Mouse (Mus musculus): ENCODE measurements around the gene Fgfr2.
"Not testable (repeated sequence)": the region's sequence is repeated elsewhere in the genome, so short reads cannot be mapped to it uniquely, and the experiment has no call there.

The Fgfr2 gene

GRCm38 (mm10) chr7:130425991-130426390 lies 2697.2 kb downstream of the Fgfr2 start:
- no peak for DNase-seq (ENCODE audit: low spot score in 2 of 2)

DNA sequence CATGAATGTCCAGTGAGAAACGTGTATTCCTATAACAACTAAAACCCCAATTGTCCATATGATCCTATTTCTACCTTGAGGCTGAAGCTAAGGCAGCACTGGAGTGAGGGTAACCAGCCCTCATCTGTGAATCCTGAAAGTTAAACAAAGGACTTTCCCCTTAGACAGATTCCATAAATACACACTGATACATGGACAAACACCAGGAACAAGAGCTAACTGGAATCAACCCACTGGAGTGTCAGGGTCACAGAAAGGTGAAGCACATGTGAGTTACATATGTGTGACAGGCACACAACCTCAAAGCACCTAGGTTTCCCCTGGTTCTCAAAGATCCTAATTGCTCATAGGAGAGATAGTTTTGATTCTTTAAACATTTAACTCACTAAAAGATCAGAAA lies 2703.2 kb downstream of the Fgfr2 start:
- no peak for DNase-seq (ENCODE audit: low spot score in 2 of 2)

GRCm38 (mm10) chr7:130407622-130408021 lies 2715.5 kb downstream of the Fgfr2 start:
- DNase-seq (ENCODE audit: low spot score in 2 of 2): no peak

DNA sequence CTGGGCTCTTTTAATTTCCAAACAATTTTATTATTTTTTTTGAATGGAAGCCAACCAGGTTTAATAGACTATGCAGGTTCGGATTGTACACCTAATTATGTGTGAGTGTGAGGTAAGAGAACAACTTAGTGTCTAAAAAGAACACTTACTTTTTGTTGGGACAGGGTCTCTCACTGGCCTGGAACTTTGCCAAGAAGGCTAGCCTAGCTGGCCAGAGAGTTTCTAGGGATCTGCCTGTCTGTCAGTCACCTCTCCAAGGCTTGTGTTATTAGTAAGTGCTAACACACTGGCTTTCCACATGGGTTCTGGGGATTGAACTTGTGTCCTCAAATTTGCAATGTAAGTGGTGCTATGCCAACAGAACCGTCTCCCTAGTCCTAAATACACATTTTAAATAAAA lies 2719.8 kb downstream of the Fgfr2 start:
- DNase-seq (ENCODE audit: low spot score in 2 of 2): no peak

GRCm38 (mm10) chr7:130394697-130395096 lies 2728.5 kb downstream of the Fgfr2 start:
- DNase-seq (ENCODE audit: low spot score in 2 of 2): no peak

DNA sequence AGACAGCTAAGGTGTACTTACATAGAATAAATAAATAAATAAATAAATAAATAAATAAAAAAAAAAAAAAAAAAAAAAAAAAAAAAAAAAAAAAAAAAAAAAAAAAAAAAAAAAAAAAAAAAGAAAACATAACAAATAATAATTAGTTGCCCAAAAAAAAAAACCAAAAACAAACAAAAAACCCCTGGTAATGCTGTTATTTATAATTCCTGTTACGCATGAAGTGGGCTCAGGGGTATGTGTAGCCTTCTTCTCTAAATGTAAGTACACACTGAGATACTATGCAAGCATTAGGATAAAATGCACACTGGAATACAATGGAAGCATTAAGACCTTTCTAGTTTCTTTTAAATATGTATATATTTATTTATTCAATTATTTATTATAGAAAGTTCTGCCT lies 2733.1 kb downstream of the Fgfr2 start:
- DNase-seq (ENCODE audit: low spot score in 2 of 2): not testable (repeated sequence)

DNA sequence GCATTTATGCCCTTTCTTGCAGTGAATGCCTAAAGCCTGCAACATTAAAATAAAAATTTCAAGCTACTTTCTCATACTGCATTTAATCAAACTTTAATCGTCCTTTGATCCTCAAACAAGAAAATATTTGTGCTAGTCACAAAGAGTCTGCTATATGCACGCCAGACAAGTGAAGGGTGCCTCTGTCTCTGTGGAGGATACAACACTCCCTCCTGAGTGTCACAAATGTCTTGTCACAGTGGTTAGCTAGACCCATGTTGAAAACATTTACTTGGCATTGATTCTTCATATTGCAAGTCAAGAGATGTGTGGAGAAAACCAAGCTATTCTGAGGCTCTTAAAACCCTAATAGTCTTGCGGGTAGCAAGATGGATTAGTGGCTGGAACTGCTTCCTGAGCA lies 2736.8 kb downstream of the Fgfr2 start:
- no peak for DNase-seq (ENCODE audit: low spot score in 2 of 2)

DNA sequence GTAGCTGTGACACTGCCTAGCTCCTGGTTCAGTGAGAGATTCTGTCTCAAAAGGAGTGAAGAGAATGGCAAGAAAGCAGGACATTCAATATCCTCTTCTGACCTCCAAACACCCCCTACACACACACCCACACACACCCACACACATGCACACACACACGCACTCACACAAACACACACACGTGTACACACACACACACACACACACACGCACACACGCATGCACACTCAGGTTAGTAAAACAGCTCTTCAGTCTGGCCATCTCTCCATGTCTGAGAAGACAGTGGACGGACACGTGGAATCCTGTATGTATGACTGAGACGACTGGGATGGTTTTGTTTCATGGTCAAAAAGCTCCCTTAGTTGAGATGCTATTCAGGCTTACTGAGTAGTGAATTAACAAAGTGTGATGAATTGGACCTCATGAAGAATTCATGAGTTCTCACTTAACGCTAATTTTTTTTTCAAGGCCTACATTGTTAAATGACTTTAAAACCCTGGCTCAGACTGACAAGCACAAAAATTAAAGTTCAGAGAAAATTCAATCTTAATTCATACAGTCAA lies 2737.3 kb downstream of the Fgfr2 start:
- no peak for DNase-seq (ENCODE audit: low spot score in 2 of 2)

DNA sequence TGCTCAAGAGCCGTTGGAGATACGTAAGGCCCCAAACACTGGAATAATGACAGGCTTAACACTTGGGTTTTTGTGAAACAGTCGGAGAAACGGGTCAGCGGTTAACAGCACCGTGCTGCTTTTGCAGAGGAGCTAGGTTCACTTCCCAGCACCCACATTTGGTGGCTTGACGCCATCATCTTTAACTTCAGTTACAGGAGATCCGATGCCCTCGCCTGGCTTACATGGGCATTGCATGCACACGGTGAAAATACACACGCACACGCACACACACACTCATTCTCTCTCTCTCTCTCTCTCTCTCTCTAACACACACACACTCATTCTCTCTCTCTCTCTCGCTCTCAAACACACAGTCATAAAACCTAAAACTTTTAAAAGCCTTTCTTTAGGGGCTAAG lies 2741.0 kb downstream of the Fgfr2 start:
- DNase-seq (ENCODE audit: low spot score in 2 of 2): no peak

GRCm38 (mm10) chr7:130381387-130381951 lies 2741.7 kb downstream of the Fgfr2 start:
- no peak for DNase-seq (ENCODE audit: low spot score in 2 of 2)

DNA sequence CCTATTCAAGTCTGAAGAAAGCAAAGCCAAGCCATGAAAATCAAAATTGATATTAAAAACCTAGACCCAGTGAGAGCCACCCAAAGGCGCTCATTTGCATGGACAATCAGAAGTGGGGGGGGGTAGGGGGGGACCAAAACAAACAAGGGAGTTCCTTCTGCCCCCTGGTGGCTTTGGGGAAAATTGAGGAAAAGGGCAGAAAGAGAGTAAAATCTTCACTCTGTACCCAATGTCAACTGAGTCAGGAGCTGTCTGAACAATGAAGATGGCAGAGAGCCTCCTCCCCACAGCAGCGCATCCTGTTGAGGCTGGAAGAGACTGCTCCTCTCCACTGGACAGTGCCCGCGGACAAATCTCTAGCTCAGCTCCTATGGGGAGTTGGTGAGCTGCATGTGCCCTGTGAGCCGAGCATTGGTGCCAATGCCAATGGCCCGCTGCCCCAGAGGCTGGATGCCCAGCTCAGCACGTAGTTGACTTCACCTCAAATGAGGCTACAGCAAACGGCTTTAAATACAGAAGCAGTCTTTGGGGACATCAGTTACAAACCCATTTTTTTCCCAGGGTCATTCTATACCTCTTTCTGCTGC lies 2742.3 kb downstream of the Fgfr2 start:
- DNase-seq (ENCODE audit: low spot score in 2 of 2): no peak

- DNase-seq (ENCODE audit: low spot score in 2 of 2): no peak
These were observed 2742.8 kb downstream of the Fgfr2 start for GRCm38 (mm10) chr7:130380367-130380766.

DNA sequence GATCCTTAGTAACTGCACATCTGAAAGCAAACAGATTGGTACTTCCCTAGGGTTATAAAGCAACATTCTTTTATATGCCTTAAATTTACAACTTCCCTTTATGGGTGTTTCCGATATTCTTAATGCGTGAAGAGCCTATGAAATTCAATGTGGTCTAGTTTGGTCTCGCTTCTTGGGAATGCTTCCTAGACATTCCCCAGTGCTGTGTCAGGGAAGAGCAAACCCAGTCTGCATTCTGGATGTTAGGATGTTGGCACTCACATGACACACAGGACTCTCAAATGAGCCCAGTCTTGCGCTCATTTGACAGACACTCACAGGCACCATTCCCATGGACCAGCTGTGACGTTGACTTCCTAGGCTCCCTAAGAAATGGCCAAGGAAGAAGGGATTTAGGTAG lies 2743.3 kb downstream of the Fgfr2 start:
- DNase-seq (ENCODE audit: low spot score in 2 of 2): no peak

DNA sequence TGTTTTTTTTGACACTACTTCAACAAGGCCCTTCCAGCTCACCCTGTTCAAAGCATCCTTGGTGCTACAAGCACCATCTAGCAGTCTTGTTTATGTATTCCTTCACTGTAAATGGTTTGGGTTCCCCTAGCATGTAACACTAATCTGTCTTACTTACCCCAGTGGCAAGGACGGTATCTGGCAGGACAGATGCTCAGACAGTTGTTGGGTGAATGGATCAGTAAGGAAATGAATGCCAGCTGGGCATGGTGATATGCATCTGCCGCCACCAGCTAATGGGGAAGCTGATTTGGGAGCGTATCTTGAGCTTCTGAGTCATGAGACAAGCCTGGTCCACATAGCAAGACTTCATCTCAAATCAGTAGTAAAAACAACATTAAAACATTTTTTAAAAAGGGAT lies 2744.8 kb downstream of the Fgfr2 start:
- DNase-seq (ENCODE audit: low spot score in 2 of 2): no peak

DNA sequence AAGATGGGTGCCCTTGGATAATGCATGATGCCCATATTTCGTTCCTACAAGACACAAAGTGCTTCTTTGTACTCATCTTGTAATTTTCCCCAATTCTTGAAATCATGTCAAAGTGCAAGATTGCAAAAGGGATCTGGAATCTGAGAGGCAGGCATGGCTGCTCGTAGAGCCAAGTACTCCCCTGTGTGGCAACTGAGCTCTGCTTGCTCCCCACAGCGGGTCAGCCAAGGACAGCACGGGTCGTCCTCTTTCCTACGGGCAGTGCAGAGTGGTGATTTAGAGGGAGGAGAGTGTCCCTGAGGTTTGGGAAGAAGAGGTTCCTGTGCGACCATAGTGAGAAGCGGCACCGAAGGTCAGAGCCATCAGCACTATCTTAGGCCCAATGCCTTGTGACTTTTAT lies 2748.8 kb downstream of the Fgfr2 start:
- DNase-seq (ENCODE audit: low spot score in 2 of 2): no peak

GRCm38 (mm10) chr7:130368827-130369641 lies 2754.1 kb downstream of the Fgfr2 start:
- no peak for DNase-seq (ENCODE audit: low spot score in 2 of 2)

DNA sequence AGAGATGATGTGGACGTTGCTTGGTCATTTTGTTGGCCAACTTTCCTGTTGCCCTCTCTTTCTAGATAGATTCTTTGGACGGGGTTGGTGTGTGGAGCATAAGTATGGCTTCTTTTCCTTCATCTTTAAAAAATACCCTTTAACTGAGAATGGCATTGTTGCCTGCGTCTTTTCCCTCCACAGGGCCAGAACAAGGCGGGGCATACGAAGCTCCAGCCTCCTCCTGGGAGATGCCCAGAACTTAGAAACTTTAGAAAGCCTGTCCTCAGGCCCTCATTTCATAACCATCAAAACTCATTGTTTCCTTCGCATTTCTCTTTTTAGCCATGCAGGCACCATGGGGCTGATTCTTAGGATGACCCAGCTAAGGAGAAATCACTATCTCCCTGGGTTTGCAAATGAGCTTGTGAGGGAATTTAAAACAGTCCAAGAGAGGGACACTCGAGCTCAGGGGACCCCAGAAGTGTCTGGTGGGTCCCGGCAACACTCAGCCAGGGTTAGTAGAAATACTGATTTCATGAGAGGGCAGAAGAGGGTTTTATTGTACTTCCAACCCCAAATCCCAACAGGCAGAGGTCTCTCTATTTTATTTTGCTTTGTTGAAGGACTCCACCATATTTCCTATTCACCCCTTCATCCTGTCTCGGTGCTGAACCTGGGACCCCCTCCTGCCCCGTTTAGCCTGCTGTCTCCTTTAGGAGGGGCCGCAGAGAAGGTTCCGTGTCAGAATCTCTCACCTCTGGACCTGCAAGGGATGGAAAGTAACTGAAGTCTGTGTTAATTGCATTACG lies 2754.9 kb downstream of the Fgfr2 start:
- DNase-seq (ENCODE audit: low spot score in 2 of 2): no peak

GRCm38 (mm10) chr7:130367222-130368035 lies 2755.7 kb downstream of the Fgfr2 start:
- no peak for DNase-seq (ENCODE audit: low spot score in 2 of 2)

DNA sequence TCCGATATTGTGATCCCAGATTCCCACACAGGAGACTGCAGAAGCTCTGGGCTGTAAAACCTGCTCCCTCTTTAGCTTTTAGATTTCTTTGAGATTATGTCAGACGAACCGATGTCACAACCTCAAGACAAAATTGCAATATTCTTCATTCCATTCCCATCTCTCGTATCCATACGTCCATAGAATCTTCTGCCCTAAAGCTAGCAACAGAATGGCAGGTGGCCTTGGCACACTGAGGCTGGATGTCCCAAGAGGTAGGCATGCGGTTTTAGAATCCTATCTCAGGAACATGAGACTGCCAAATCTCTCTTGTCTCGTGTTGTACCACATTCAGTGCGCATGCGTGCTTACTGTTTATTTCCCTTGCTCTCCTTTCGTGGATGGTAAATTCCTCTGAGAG lies 2757.4 kb downstream of the Fgfr2 start:
- no peak for DNase-seq (ENCODE audit: low spot score in 2 of 2)

DNA sequence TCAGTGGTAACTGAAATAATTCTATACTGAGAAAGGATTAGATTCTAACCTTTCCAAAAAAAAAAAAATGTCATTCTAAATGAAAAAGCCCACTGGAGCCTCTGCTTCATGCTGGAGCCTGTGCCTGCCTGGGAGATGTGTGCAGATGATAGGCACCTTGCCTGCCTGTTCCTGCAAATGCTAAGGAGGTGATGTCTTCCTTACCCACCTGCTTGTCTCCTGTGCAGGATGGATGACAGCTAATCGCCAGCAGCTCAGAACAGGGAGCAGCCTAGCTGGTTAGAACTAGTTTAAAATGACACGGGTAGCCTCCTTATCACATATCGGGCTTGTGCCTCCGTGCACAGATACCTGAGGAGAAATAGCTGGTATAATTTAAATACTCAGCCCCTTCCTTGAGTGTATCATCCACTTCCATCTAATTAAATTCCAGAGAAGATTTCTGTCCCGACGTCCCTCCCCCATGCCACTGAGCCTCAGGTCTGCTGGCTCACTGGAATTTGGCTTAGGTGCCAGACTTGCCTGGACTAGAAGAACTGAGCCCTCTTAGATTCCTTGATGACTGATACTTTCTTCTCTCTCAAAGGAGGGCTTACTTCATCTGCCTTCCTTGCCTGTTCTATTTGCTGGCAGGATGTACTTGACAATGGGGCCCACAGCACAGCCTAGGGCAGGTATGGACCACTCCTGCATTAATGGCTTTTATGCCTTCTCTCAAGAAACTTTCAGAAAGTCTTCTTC lies 2782.6 kb downstream of the Fgfr2 start:
- DNase-seq (ENCODE audit: low spot score in 2 of 2): no peak
